Mouse (Mus musculus) kidney, embryonic 15.5 days (tissue): ENCODE measurements around the gene Spock3. TPM values are rescaled to one million over a fixed set of nuclear protein-coding genes. Genes with fewer than 3 reads are reported as not detected.
"Not testable (repeated sequence)": the region's sequence is repeated elsewhere in the genome, so short reads cannot be mapped to it uniquely, and the experiment has no call there.

ENCODE experiments used
- ATAC-seq: fragments of 200-750 bp; cut with Nextera tagmentation; replicated peaks from 2 replicates; pipeline ENCODE4 v1.8.0; 2017; ENCODE audit warnings: moderate TSS enrichment; ENCODE audit not compliant: low FRiP score
- H3K27ac ChIP-seq: fragments of 300-500 bp; sonication (generic); 2 replicates; pipeline ENCODE4 v1.5.1; 2015; ENCODE audit warnings: mild to moderate bottlenecking, inconsistent platforms
- H3K27me3 ChIP-seq: fragments of 300-500 bp; sonication (generic); 2 replicates; pipeline ENCODE4 v1.6.1; 2015; ENCODE audit warnings: inconsistent platforms
- H3K36me3 ChIP-seq: fragments of 300-500 bp; sonication (generic); 2 replicates; pipeline ENCODE4 v1.6.1; 2015; ENCODE audit warnings: inconsistent platforms
- H3K4me1 ChIP-seq: fragments of 300-500 bp; sonication (generic); 2 replicates; pipeline ENCODE4 v1.6.1; 2015; ENCODE audit warnings: inconsistent platforms
- H3K4me2 ChIP-seq: fragments of 300-500 bp; sonication (generic); 2 replicates; pipeline ENCODE4 v1.6.1; 2015; ENCODE audit warnings: moderate library complexity, mild to moderate bottlenecking, inconsistent platforms
- H3K4me3 ChIP-seq: fragments of 300-500 bp; sonication (generic); replicated peaks from 2 replicates; pipeline ENCODE4 v1.5.1; 2015; ENCODE audit warnings: mild to moderate bottlenecking, inconsistent platforms
- H3K9ac ChIP-seq: fragments of 300-500 bp; sonication (generic); 2 replicates; pipeline ENCODE4 v1.6.1; 2015; ENCODE audit warnings: mild to moderate bottlenecking, inconsistent platforms
- H3K9me3 ChIP-seq: fragments of 300-500 bp; sonication (generic); replicated peaks from 2 replicates; pipeline ENCODE4 v1.6.1; 2016; ENCODE audit warnings: inconsistent platforms
- WGBS: fragments of 180-500 bp; shearing (Covaris S2); methylation state at CpG from one replicate; pipeline ENCODE4 v1.1.7; 2015; ENCODE audit warnings: mixed read lengths; 5-methylcytosine and 5-hydroxymethylcytosine counted together
- polyA plus RNA-seq: library from polyadenylated mRNA; unstranded; fragments of >200 nt; fragmentation: Nextera tagmentation; extraction: Ambion mirVana; gene quantifications from 2 replicates; pipeline ENCODE4 v1.2.1, GENCODE M21; 2015

The Spock3 gene
- 3.0 and 4.5 TPM in 2 replicates for polyA plus RNA-seq

DNA sequence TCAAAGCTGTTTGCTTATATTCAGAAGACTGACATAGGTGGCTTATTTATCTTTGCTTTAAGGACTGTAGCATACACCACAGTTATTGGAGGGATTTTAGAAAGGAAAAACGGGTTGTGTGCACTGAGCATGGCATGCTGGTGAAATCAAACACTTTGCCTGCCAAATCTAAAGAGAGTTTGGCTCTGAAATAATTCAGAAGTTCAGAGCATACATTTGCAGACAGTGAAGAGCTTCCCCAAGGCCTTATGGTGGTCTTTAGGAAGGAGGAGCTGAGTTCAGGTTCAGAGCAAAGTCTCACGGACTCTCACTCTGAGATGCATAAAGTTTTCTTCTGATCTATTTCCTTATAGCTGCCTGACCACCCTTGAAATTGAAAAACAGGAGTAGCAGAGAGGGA, at the start of gene Spock3:
Spock3 (plus strand) TSS at position 301 of the 400 bp plus-strand sequence.
- 38% methylated on average over 2 of the region's 2 CpGs for WGBS
- H3K27ac ChIP-seq = no peak within 1 kb of the TSS

GRCm38 (mm10) chr8:62951173-62952134, 645 bp downstream of the Spock3 start:
- Histone ChIP-seq H3K36me3 (no peaks in the 10 kb centered on the region), H3K4me1 (peaks cover 10% of the 10 kb centered on the region; the same call in 1 of the 2 replicates), H3K4me2 (peak overlapping the region; percentile 89), H3K4me3 (peak overlapping the region; percentile 51), H3K27me3 (peaks cover 16% of the 10 kb centered on the region), H3K9me3 (no peaks in the 10 kb centered on the region), H3K27ac (no peak overlapping the region), H3K9ac (peak overlapping the region; percentile 31; the same call in 1 of the 2 replicates)
- peak; percentile 93 for ATAC-seq
- WGBS = under 1% methylated on average over 50 of the region's 50 CpGs

More for the DNA sequence above, at the start of gene Spock3:
- no peak for ATAC-seq
- no peaks in the 10 kb centered on the region for H3K36me3 ChIP-seq
- H3K4me3 ChIP-seq = peak within 1 kb of the TSS; percentile 51
- peaks cover 16% of the 10 kb centered on the region for H3K27me3 ChIP-seq
- no peaks in the 10 kb centered on the region for H3K9me3 ChIP-seq
- peak within 1 kb of the TSS; percentile 89 for H3K4me2 ChIP-seq
- H3K4me1 ChIP-seq = peaks cover 10% of the 10 kb centered on the region; the same call in 1 of the 2 replicates
- peak within 1 kb of the TSS; percentile 31; the same call in 1 of the 2 replicates for H3K9ac ChIP-seq

- H3K9ac ChIP-seq = no peak overlapping the region
- 0 out of 2 replicates have a peak overlapping the region, but pooled peaks have one; percentile 51 for H3K4me3 ChIP-seq
- H3K4me1 ChIP-seq = peaks cover 10% of the 10 kb centered on the region; the same call in 1 of the 2 replicates
- H3K4me2 ChIP-seq = peak overlapping the region; percentile 89
- H3K36me3 ChIP-seq = no peaks in the 10 kb centered on the region
- no peaks in the 10 kb centered on the region for H3K9me3 ChIP-seq
- no peak overlapping the region for H3K27ac ChIP-seq
- 20% methylated on average over 3 of the region's 3 CpGs for WGBS
- peaks cover 16% of the 10 kb centered on the region for H3K27me3 ChIP-seq
- ATAC-seq = no peak
Measured at GRCm38 (mm10) chr8:62952481-62952880, 1.7 kb downstream of the Spock3 start.

GRCm38 (mm10) chr8:62962608-62963007, 11.8 kb downstream of the Spock3 start:
- Histone ChIP-seq H3K27ac (no peak overlapping the region), H3K9me3 (no peaks in the 10 kb centered on the region), H3K9ac (no peak overlapping the region), H3K36me3 (no peaks in the 10 kb centered on the region), H3K27me3 (no peaks in the 10 kb centered on the region), H3K4me3 (no peak overlapping the region), H3K4me1 (no peaks in the 10 kb centered on the region), H3K4me2 (no peak overlapping the region)
- 90% methylated on average over 3 of the region's 3 CpGs for WGBS
- no peak for ATAC-seq

DNA sequence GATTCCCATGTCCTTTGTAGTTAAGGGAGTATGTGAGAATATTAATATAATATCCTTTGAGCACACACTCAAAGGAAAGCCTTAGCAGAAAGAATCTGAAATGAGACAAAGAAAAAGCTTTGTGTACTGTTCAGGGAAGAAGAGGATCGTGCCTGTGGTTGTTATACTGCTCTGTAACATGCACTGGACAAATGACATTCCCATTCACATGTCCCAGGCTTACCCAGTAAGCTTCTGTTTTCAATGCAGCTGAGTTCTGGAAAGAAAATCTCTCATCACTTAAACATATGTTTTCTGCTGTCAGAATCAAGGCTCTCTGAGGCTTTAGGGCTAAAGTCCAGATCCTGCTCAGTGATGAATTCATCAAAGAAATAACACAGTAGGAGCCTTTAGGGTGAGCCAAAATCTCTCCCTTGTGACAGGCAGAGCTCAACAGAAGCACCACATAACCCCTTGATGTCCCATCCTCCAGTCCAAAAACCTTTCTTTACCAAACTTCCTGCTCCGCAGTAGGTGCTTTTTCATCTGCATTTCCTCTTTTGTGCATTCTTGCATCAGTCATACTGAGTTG, 19.1 kb downstream of the Spock3 start:
- 86% methylated on average over 2 of the region's 2 CpGs for whole genome bisulfite sequencing
- Histone ChIP-seq H3K4me3 (no peak overlapping the region), H3K27ac (no peak overlapping the region), H3K36me3 (no peaks in the 10 kb centered on the region), H3K9ac (no peak overlapping the region), H3K4me2 (no peak overlapping the region), H3K4me1 (no peaks in the 10 kb centered on the region), H3K9me3 (no peaks in the 10 kb centered on the region), H3K27me3 (no peaks in the 10 kb centered on the region)
- no peak for ATAC-seq

DNA sequence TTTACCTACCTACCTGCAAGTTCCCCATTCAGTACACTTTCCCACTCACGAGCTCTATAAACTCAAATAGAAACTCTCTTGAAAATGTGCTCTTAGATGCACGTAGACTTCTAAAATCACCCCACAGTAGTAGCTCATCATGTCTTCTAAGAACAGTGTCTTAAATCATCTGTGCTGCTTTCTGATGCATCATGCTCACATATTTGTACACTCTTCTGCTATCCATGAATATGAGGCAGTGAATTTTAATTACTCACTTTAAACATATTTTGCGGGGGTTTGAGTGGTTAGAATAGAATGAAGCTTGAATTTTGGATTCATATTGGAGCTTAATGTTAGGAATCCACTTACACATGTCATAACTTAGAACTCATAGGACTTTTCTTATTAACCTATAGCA, 138.2 kb downstream of the Spock3 start:
- 87% methylated on average over 3 of the region's 3 CpGs for WGBS
- H3K27me3 ChIP-seq = no peaks in the 10 kb centered on the region
- no peak for ATAC-seq
- no peaks in the 10 kb centered on the region for H3K9me3 ChIP-seq
- no peak overlapping the region for H3K4me2 ChIP-seq
- H3K4me1 ChIP-seq = no peaks in the 10 kb centered on the region
- no peak overlapping the region for H3K27ac ChIP-seq
- no peaks in the 10 kb centered on the region for H3K36me3 ChIP-seq
- H3K9ac ChIP-seq = no peak overlapping the region
- H3K4me3 ChIP-seq = no peak overlapping the region

DNA sequence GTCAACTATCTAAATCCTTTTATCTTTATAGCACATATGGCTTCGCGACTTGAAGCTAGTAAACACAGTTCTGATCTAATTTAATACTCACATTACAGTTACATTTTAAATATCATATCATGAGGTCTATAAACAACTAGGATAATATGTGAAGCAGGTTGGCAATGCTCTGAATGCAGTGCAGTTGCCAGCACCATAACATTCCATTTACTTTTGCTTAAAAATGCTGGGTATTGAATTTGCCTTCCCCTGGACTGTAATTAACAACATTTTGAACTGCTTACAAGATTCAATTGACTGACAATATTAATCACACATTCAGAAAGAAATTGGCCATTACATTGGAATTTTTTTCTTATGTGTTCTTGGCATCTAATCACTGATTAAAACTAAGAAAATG, 147.4 kb downstream of the Spock3 start:
- Histone ChIP-seq H3K36me3 (no peaks in the 10 kb centered on the region), H3K9me3 (no peaks in the 10 kb centered on the region), H3K9ac (no peak overlapping the region), H3K4me2 (no peak overlapping the region), H3K4me1 (no peaks in the 10 kb centered on the region), H3K4me3 (no peak overlapping the region), H3K27ac (no peak overlapping the region), H3K27me3 (no peaks in the 10 kb centered on the region)
- WGBS = 79% methylated on average over 2 of the region's 2 CpGs
- ATAC-seq = no peak

DNA sequence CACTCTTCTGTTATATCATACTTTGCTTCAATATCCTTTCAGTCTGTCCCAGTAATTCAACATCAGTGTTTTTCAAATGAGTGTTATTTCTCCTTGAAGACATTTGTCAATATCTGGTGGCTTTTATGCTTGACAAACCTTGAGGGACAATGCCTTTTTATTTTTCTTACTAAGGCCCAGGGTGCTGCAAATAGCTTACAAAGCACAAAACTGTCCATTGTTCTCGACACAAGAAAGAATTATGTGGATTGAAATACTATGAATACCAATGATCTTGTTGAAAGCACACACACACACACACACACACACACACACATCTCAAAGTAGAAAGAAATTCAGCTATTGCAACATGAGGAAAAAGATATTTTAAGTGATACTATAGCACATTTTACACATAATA, 159.0 kb downstream of the Spock3 start:
- H3K4me1 ChIP-seq = no peaks in the 10 kb centered on the region
- H3K9ac ChIP-seq = no peak overlapping the region
- H3K4me2 ChIP-seq = no peak overlapping the region
- no peak overlapping the region for H3K4me3 ChIP-seq
- no peaks in the 10 kb centered on the region for H3K27me3 ChIP-seq
- H3K36me3 ChIP-seq = no peaks in the 10 kb centered on the region
- 64% methylated on average over 1 of the region's 1 CpGs for WGBS
- H3K9me3 ChIP-seq = no peaks in the 10 kb centered on the region
- ATAC-seq = no peak
- no peak overlapping the region for H3K27ac ChIP-seq

DNA sequence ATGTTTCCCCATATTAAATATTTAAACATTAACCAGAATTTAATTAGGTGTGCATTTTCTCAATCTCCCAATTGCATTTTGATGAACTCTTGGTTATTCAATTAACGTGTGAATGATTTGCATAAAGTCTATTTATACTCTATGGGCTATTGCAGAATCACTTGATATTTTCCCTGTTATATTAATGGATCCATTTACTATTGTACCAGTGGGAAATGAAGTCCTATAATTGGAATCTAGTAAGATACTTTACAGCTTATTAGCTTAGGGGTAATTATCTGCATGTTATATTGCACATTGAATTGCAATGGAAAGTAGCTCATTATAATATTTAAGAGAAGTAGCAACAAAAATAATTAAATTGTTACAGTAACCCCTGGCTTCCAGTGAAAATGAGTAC, 162.1 kb downstream of the Spock3 start:
- Histone ChIP-seq H3K4me2 (no peak overlapping the region), H3K9me3 (no peaks in the 10 kb centered on the region), H3K36me3 (no peaks in the 10 kb centered on the region), H3K27me3 (no peaks in the 10 kb centered on the region), H3K27ac (no peak overlapping the region), H3K9ac (no peak overlapping the region), H3K4me3 (no peak overlapping the region), H3K4me1 (no peaks in the 10 kb centered on the region)
- ATAC-seq = no peak
- whole genome bisulfite sequencing = 78% methylated on average over 1 of the region's 1 CpGs

DNA sequence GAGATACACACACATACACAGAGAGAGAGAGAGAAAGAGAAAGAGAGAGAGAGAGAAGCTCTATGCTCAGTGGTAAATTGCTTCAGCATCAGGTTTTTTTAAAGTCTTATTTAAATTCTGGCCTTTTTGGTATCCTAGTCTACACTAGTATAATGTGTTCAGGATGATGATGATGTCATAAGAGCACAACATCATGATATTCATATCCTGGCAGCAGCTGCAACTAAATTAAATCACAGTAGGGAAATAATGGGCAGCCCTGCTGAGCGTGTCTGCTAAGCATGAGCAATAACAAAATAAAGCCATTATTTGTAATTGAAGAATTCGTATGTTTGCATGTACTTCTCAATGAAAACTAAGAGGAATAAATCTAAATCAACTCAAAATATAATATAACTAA, 169.7 kb downstream of the Spock3 start:
- H3K27ac ChIP-seq = no peak overlapping the region
- H3K4me1 ChIP-seq = no peaks in the 10 kb centered on the region
- WGBS = 79% methylated on average over 2 of the region's 2 CpGs
- no peaks in the 10 kb centered on the region for H3K36me3 ChIP-seq
- H3K9ac ChIP-seq = no peak overlapping the region
- no peaks in the 10 kb centered on the region for H3K27me3 ChIP-seq
- H3K4me3 ChIP-seq = no peak overlapping the region
- ATAC-seq = no peak
- H3K4me2 ChIP-seq = no peak overlapping the region
- no peaks in the 10 kb centered on the region for H3K9me3 ChIP-seq

GRCm38 (mm10) chr8:63135406-63135805, 184.6 kb downstream of the Spock3 start:
- WGBS = 86% methylated on average over 3 of the region's 3 CpGs
- Histone ChIP-seq H3K27me3 (no peaks in the 10 kb centered on the region), H3K9ac (no peak overlapping the region), H3K4me3 (no peak overlapping the region), H3K4me2 (no peak overlapping the region), H3K9me3 (no peaks in the 10 kb centered on the region), H3K27ac (no peak overlapping the region), H3K4me1 (no peaks in the 10 kb centered on the region), H3K36me3 (no peaks in the 10 kb centered on the region)
- ATAC-seq = no peak

DNA sequence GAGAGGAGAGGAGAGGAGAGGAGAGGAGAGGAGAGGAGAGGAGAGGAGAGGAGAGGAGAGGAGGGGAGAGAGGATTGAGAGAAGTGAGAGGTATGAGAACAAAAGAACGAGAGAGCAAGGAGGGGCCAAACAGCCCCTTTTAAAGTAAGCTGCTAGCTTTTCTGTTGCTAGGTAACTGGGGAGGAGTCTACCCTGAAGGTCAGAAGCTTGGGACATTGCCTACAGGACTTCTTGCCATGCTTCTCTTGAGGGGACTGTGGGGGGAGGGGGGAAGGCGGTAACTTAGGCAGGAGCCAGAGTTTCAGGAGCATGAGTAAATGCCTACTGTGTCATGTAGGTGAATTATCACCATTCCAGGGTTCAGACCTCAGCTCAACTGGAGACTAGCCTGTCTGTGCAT, 213.1 kb downstream of the Spock3 start:
- H3K9ac ChIP-seq, H3K27me3 ChIP-seq, H3K4me2 ChIP-seq, H3K4me1 ChIP-seq, H3K9me3 ChIP-seq, H3K4me3 ChIP-seq, H3K27ac ChIP-seq, ATAC-seq, H3K36me3 ChIP-seq: not testable (repeated sequence)
- 57% methylated on average over 2 of the region's 2 CpGs for WGBS
